Mouse (Mus musculus) midbrain, postnatal 0 days (tissue): ENCODE data around the gene Bcar3. TPM values are rescaled to one million over a fixed set of nuclear protein-coding genes. Genes with fewer than 3 reads are reported as not detected.
A peak's percentile ranks its signal among the peaks of the same experiment; 100 is the strongest.

Experiments used
- ATAC-seq: fragments of 200-750 bp; cut with Nextera tagmentation; 2 replicates; pipeline ENCODE4 v1.8.0; 2017; ENCODE audit warnings: moderate number of reproducible peaks, mild to moderate bottlenecking, moderate TSS enrichment, moderate library complexity; ENCODE audit not compliant: low FRiP score
- DNase-seq: peaks from one replicate; pipeline ENCODE4 v3.0.0-alpha.2; 2015; ENCODE audit warnings: low spot score
- H3K27ac ChIP-seq: fragments of 300-500 bp; sonication (generic); 2 replicates; pipeline ENCODE4 v1.5.1; 2014; ENCODE audit warnings: low read depth, mild to moderate bottlenecking, low read length, mixed read lengths
- H3K27me3 ChIP-seq: fragments of 300-500 bp; sonication (generic); 2 replicates; pipeline ENCODE4 v1.6.1; 2014; ENCODE audit warnings: low read length, control low read depth, mixed read lengths; ENCODE audit not compliant: insufficient read depth
- H3K36me3 ChIP-seq: fragments of 300-500 bp; sonication (generic); 2 replicates; pipeline ENCODE4 v1.6.1; 2014; ENCODE audit warnings: low read length, control low read depth, mixed read lengths; ENCODE audit not compliant: insufficient read depth
- H3K4me1 ChIP-seq: fragments of 300-500 bp; sonication (generic); 2 replicates; pipeline ENCODE4 v1.6.1; 2014; ENCODE audit warnings: mild to moderate bottlenecking, control low read depth, antibody characterized with exemption, low read length, mixed read lengths; ENCODE audit not compliant: insufficient read depth
- H3K4me2 ChIP-seq: fragments of 300-500 bp; sonication (generic); 2 replicates; pipeline ENCODE4 v1.6.1; 2014; ENCODE audit warnings: low read depth, mild to moderate bottlenecking, low read length, mixed read lengths; ENCODE audit not compliant: poor library complexity, severe bottlenecking
- H3K4me3 ChIP-seq: fragments of 300-500 bp; sonication (generic); 2 replicates; pipeline ENCODE4 v1.5.1; 2014; ENCODE audit warnings: low read depth, mild to moderate bottlenecking, low read length, moderate library complexity
- H3K9ac ChIP-seq: fragments of 300-500 bp; sonication (generic); replicated peaks from 2 replicates; pipeline ENCODE4 v1.6.1; 2014; ENCODE audit warnings: mild to moderate bottlenecking, low read length, moderate library complexity, mixed read lengths; ENCODE audit not compliant: poor library complexity, severe bottlenecking
- H3K9me3 ChIP-seq: fragments of 300-500 bp; sonication (generic); 2 replicates; pipeline ENCODE4 v1.6.1; 2016; ENCODE audit warnings: low read length, control low read depth
- CTCF ChIP-seq: IDR thresholded peaks from 2 replicates; pipeline ENCODE4 v1.5.1; 2016; ENCODE audit warnings: antibody characterized with exemption, mild to moderate bottlenecking
- WGBS: fragments of 180-500 bp; shearing (Covaris S2); extraction: QIAGEN DNeasy Blood & Tissue Kit; methylation state at CpG from one replicate; pipeline ENCODE4 v1.1.7; 2014; 5-methylcytosine and 5-hydroxymethylcytosine counted together
- microRNA counts: library from miRNA; unstranded; fragments of <30 nt; microRNA quantifications from one replicate; lab custom pipeline; 2015
- microRNA-seq: library from miRNA; unstranded; fragments of <30 nt; microRNA quantifications from one replicate; pipeline ENCODE4, GENCODE M21; 2016; ENCODE audit warnings: borderline number of aligned reads
- polyA plus RNA-seq: library from polyadenylated mRNA; unstranded; fragments of >200 nt; fragmentation: Nextera tagmentation; extraction: Ambion mirVana; gene quantifications from 2 replicates; pipeline ENCODE4 v1.2.1, GENCODE M21; 2015
- total RNA-seq: library from RNA; depleted of rRNA; stranded (reverse); fragments of >200 nt; gene quantifications from 2 replicates; pipeline ENCODE4 v1.2.3, GENCODE M21; 2014; rRNA removed

Gene Bcar3
- total and polyA plus RNA-seq, 2 experiments from 2014 or later, result 6.0 to 27.2 TPM

DNA sequence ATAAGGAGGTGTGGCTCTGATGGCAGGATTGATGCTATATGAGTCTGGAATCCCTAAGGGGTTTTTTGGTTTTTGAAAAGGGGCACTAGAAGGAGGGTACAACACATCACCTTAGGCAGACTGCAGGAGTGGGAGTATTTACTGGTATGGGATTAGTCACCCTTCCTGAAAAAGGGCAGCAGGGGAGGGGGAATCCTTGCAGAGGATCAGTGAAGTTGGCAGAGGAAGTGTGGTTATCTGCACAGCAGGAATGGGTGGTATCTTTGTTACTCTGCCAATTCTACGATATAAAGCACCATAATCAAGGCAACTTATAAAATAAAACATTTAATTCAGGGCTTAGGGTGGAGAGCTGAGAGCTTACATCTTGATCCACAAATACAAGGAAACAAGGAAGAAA is 281.0 kb downstream of the Bcar3 start:
- no peaks in the 10 kb centered on the region for H3K36me3 ChIP-seq
- H3K27me3 ChIP-seq, result no peaks in the 10 kb centered on the region
- ATAC-seq (no peak), DNase-seq (no peak)
- H3K4me2 ChIP-seq, result no peak overlapping the region
- no peaks in the 10 kb centered on the region for H3K9me3 ChIP-seq
- H3K9ac ChIP-seq, result no peak overlapping the region
- TF ChIP-seq CTCF, result no peak
- H3K4me1 ChIP-seq, result no peaks in the 10 kb centered on the region
- H3K4me3 ChIP-seq, result no peak overlapping the region
- WGBS, result 39% methylated on average over 1 of the region's 1 CpGs
- no peak overlapping the region for H3K27ac ChIP-seq

DNA sequence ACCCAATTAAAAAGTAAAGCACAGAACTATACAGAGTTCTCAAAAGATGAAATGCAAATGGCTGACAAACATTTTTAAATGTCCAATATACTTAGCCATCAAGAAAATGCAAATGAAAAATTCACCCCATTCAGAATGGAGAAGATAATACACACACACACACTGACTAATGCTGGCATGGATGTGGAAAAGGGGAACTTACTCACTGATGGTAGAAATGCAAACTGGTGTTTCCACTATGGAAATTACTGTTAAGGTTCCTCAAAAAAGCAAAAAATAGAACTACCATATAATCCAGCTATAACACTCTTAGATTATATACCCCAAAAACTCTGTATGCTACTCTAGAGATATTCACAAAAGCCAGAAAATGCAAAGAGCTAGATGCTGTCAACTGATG is 283.4 kb downstream of the Bcar3 start:
- DNase-seq (no peak), ATAC-seq (no peak)
- no peaks in the 10 kb centered on the region for H3K4me1 ChIP-seq
- H3K27ac ChIP-seq, result no peak overlapping the region
- H3K9me3 ChIP-seq, result no peaks in the 10 kb centered on the region
- TF ChIP-seq CTCF, result no peak
- no peak overlapping the region for H3K4me2 ChIP-seq
- no peak overlapping the region for H3K4me3 ChIP-seq
- no peaks in the 10 kb centered on the region for H3K36me3 ChIP-seq
- H3K9ac ChIP-seq, result no peak overlapping the region
- H3K27me3 ChIP-seq, result no peaks in the 10 kb centered on the region

MicroRNA genes within 50 kb of the gene (microRNA counts, 519-probe panel; counts per million panel counts)
- microRNA mmu-miR-760 (lab: Ali Mortazavi, UCI), result 528 counts per million, percentile 58 among the panel's probes with 10 or more counts

Small RNAs within 50 kb of the gene (microRNA-seq; reads per million reads assigned to microRNA genes)
- gene Mir760 (618 reads per million, percentile 69 among the genes with 10 or more reads in this experiment), gene Mir7657 (not detected)

Other genes with a start within 250 kb of the Bcar3 start
- 2.9 and 7.7 TPM in 2 replicates for gene Abca4, start 249.7 kb upstream of the Bcar3 start, total RNA-seq
- gene Abca4, start 249.7 kb upstream of the Bcar3 start, polyA plus RNA-seq, result 0.94 TPM in 2 replicates
- gene Gclm, start 48.6 kb upstream of the Bcar3 start, total RNA-seq, result 21.6 and 27.7 TPM in 2 replicates
- 44.3 and 51.2 TPM in 2 replicates for gene Gclm, start 48.6 kb upstream of the Bcar3 start, polyA plus RNA-seq
- 10.8 and 22.8 TPM in 2 replicates for gene Dnttip2, start 19.7 kb upstream of the Bcar3 start, total RNA-seq
- 43.9 and 50.1 TPM in 2 replicates for gene Dnttip2, start 19.7 kb upstream of the Bcar3 start, polyA plus RNA-seq